Mouse (Mus musculus) hindbrain, embryonic 15.5 days (tissue): ENCODE measurements at regions not wholly inside any gene's neighbourhood (a gene's known extent, or its start where the extent isn't known, plus 50 kb on each side); places are given as distances from the start of the nearest gene placed in this dataset. TPM values are rescaled to one million over a fixed set of nuclear protein-coding genes. Genes with fewer than 3 reads are reported as not detected.

Source experiments
- ATAC-seq: fragments of 200-750 bp; cut with Nextera tagmentation; 2 replicates; pipeline ENCODE4 v1.8.0; 2017; ENCODE audit warnings: low read depth, moderate number of reproducible peaks, moderate TSS enrichment; ENCODE audit not compliant: low FRiP score
- H3K27ac ChIP-seq: fragments of 300-500 bp; sonication (generic); replicated peaks from 2 replicates; pipeline ENCODE4 v1.5.1; 2015; ENCODE audit warnings: mild to moderate bottlenecking, inconsistent platforms
- H3K27me3 ChIP-seq: fragments of 300-500 bp; sonication (generic); 2 replicates; pipeline ENCODE4 v1.6.1; 2015; ENCODE audit warnings: control low read depth, inconsistent platforms
- H3K36me3 ChIP-seq: fragments of 300-500 bp; sonication (generic); 2 replicates; pipeline ENCODE4 v1.6.1; 2015; ENCODE audit warnings: control low read depth, inconsistent platforms
- H3K4me1 ChIP-seq: fragments of 300-500 bp; sonication (generic); replicated peaks from 2 replicates; pipeline ENCODE4 v1.6.1; 2015; ENCODE audit warnings: control low read depth, inconsistent platforms
- H3K4me2 ChIP-seq: fragments of 300-500 bp; sonication (generic); 2 replicates; pipeline ENCODE4 v1.6.1; 2015; ENCODE audit warnings: moderate library complexity, mild to moderate bottlenecking, inconsistent platforms
- H3K4me3 ChIP-seq: fragments of 300-500 bp; sonication (generic); 2 replicates; pipeline ENCODE4 v1.5.1; 2015; ENCODE audit warnings: mild to moderate bottlenecking, inconsistent platforms
- H3K9ac ChIP-seq: fragments of 300-500 bp; sonication (generic); 2 replicates; pipeline ENCODE4 v1.6.1; 2015; ENCODE audit warnings: inconsistent platforms
- H3K9me3 ChIP-seq: fragments of 300-500 bp; sonication (generic); 2 replicates; pipeline ENCODE4 v1.6.1; 2016; ENCODE audit warnings: control low read depth, inconsistent platforms
- WGBS: fragments of 180-500 bp; shearing (Covaris S2); methylation state at CpG from one replicate; pipeline ENCODE4 v1.1.7; 2015; 5-methylcytosine and 5-hydroxymethylcytosine counted together
- microRNA-seq: library from miRNA; unstranded; fragments of <30 nt; microRNA quantifications from one replicate; pipeline ENCODE4, GENCODE M21; 2016

DNA sequence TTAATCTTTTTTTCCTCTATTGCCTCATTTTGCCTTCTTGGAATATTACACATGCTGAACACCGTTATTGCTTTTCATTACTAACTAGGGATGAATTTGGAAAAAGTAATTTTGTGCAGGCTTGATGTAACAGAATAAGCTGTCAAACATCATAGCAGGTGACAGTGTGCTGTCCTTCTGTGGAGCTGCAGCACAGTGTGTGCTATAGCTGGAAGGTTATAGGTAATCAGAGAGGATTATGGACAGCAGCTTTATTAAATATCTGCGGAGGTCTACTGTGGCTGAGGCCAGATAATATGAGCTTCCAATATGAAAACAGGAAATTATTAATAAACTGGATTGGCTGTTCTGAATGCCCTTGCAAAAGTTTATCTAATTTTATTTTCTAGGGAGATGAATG is 431.9 kb downstream of the Gm8797 start:
- no peak overlapping the region for H3K4me2 ChIP-seq
- H3K4me1 ChIP-seq = no peaks in the 10 kb centered on the region
- ATAC-seq = no peak; the same call in 1 of the 2 replicates
- no peak overlapping the region for H3K4me3 ChIP-seq
- WGBS = 67% methylated on average over 2 of the region's 2 CpGs
- no peak overlapping the region for H3K27ac ChIP-seq
- H3K27me3 ChIP-seq = no peaks in the 10 kb centered on the region
- H3K36me3 ChIP-seq = no peaks in the 10 kb centered on the region
- no peak overlapping the region for H3K9ac ChIP-seq
- no peaks in the 10 kb centered on the region for H3K9me3 ChIP-seq

DNA sequence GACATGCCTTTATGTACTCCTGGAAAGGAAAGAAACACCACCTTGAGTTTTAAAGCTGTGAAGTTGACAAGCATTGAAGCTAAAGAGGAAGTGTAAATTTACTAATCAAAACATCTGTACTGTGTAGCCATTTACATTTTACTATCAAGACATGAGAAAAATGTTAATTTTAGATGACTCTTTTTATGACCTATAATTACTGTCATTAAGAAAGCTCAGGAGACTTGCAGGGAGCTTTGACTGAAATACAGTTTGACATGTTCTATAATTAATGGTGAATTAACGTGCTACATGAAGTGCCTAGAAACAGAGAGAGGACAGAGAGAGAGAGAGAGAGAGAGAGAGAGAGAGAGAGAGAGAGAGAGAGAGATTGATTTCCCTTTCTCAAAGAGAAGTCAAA is 432.8 kb downstream of the Gm8797 start:
- Histone ChIP-seq H3K4me2 (no peak overlapping the region), H3K4me3 (no peak overlapping the region), H3K9me3 (no peaks in the 10 kb centered on the region), H3K9ac (no peak overlapping the region), H3K36me3 (no peaks in the 10 kb centered on the region), H3K27ac (no peak overlapping the region), H3K27me3 (no peaks in the 10 kb centered on the region), H3K4me1 (no peaks in the 10 kb centered on the region)
- 38% methylated on average over 1 of the region's 1 CpGs for WGBS
- ATAC-seq = no peak

GRCm38 (mm10) chr3:6204656-6205055 is 415.6 kb downstream of the 1700008P02Rik start:
- H3K9ac ChIP-seq = no peak overlapping the region
- no peak overlapping the region for H3K4me2 ChIP-seq
- no peak overlapping the region for H3K27ac ChIP-seq
- H3K9me3 ChIP-seq = no peaks in the 10 kb centered on the region
- 82% methylated on average over 2 of the region's 2 CpGs for WGBS
- ATAC-seq = no peak
- H3K27me3 ChIP-seq = no peaks in the 10 kb centered on the region
- no peaks in the 10 kb centered on the region for H3K36me3 ChIP-seq
- no peak overlapping the region for H3K4me3 ChIP-seq
- no peaks in the 10 kb centered on the region for H3K4me1 ChIP-seq

DNA sequence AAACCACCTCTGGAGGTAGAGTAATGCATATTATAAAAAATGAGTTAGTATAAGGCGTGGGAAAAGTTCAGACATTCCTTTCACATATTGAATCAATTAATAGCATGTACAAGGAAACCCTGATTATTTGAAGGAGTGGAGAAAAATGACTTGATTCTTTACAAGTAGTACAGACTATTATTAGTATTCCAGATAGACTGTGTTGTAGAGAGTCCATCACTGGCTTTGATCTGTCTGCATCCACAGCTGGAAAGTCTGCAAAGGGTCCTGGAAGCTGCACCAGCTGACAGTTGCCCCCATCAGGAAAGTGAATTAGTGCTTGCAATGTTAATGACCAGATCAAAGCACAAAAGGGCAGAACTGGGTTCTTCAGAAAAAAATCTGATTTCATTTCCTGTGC is 391.6 kb downstream of the 1700008P02Rik start:
- no peak overlapping the region for H3K9ac ChIP-seq
- no peak overlapping the region for H3K4me3 ChIP-seq
- WGBS = 70% methylated on average over 1 of the region's 1 CpGs
- no peaks in the 10 kb centered on the region for H3K36me3 ChIP-seq
- H3K27ac ChIP-seq = no peak overlapping the region
- H3K4me1 ChIP-seq = no peaks in the 10 kb centered on the region
- no peak overlapping the region for H3K4me2 ChIP-seq
- ATAC-seq = no peak
- no peaks in the 10 kb centered on the region for H3K9me3 ChIP-seq
- no peaks in the 10 kb centered on the region for H3K27me3 ChIP-seq

Small RNAs in the stretch of these regions (microRNA-seq; reads per million reads assigned to microRNA genes)
- gene Gm25144 (not detected), gene Gm25352 (not detected)
